Mouse (Mus musculus) thymus, adult 18-20 months (tissue): ENCODE data around the gene Cngb1.

ENCODE experiments used
- DNase-seq, 2 experiments: peaks; one replicate each; pipeline ENCODE4 v3.0.0; 2022; ENCODE audit warnings: mixed read lengths in 2 of 2

Gene Cngb1

DNA sequence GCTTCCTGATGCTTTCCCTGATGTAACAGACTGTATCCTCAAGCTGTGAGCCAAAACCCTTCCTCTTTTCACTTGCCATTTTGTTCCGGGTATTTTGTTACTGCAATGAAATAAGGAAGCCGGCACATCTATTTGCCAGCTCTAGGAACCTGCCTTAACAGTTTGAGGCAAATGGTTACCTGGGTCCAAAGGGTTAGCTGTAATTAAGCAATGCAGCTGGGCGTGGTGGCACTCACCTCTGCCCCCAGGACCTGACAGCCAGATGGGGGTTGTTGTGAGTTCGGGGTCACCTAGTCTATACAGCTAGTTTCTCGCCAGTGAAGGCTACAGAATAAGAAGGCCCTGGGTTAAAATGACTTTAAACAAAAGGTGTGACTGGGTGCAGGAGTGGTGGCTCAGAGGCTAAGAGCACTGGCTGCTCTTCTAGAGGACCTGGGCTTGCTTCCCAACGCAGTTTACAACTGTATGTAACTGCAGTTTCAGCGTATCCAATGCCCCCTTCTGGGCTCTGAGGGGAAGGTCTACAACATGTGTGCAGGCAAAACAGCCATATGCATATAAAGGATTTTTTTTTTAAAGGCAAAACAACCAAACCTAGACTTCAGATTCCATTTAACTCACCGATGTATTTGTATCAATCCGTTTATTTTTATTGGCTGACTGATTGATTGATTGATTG, 114.7 kb downstream of the Cngb1 start:
- no peak for DNase-seq
